Mouse (Mus musculus): ENCODE results near the gene Mast2.

DNA sequence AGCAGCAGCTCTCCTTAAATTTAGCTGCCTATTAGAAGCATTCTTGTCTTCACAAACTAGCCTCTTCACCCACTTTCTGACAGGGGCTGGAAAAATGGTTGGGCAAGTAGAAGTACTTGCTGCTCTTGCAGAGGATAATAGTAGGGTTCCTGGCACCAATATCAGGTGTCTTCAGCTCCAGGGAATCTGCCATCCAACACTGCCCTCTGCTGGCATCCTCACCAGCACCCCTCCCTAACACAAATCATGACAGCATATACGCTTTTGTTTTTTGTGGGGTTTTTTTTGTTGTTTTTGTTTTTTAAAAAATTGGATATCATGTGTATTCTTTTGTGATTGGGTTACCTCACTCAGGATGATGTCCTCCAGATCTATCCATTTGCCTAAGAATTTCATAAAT is 105.9 kb downstream of the Mast2 start:
- TF ChIP-seq CTCF (IDR thresholded peaks at IDR 0.05; ENCODE audit: insufficient read depth, low read depth, low read length) (no peak), POLR2A (IDR thresholded peaks at IDR 0.05; ENCODE audit: insufficient read depth, low read depth, low read length) (no peak)
